Mouse (Mus musculus) ES-Bruce4 (cell line): ENCODE measurements around the gene Adora2a.

Source experiments
- CTCF ChIP-seq: IDR thresholded peaks from one replicate; pipeline ENCODE4 v1.8.1; 2011; ENCODE audit warnings: low read depth, low read length
- POLR2A ChIP-seq: IDR thresholded peaks from one replicate; pipeline ENCODE4 v1.8.1; 2011; ENCODE audit warnings: low read length; ENCODE audit not compliant: insufficient read depth

GRCm38 (mm10) chr10:75312361-75312760 is 4.3 kb upstream of the Adora2a start:
- TF ChIP-seq CTCF (no peak), POLR2A (no peak)
